Mouse (Mus musculus) common myeloid progenitor, adult 5-6 weeks (primary cell): ENCODE measurements around the gene Crebzf. TPM values are rescaled to one million over a fixed set of nuclear protein-coding genes. Genes with fewer than 3 reads are reported as not detected.
A peak's percentile ranks its signal among the peaks of the same experiment; 100 is the strongest.

ENCODE experiments used
- ATAC-seq: replicated peaks from 2 replicates; pipeline ENCODE4 v1.8.0; 2016; ENCODE audit warnings: low read depth, mild to moderate bottlenecking, moderate TSS enrichment, inconsistent platforms; ENCODE audit not compliant: poor library complexity, severe bottlenecking
- total RNA-seq: library from RNA; stranded (forward); fragments of 200-1000, 187-1606 nt; gene quantifications from 2 replicates; pipeline ENCODE4 v1.2.3, GENCODE M21; 2017

The Crebzf gene
- total RNA-seq, 1 experiment from 2014 or later = 94.8 TPM

- ATAC-seq = peak; percentile 94
Observed at GRCm38 (mm10) chr7:90475793-90476312, 33.3 kb downstream of the Crebzf start, which contains the start of gene Tmem126b. Tmem126b (minus strand) TSS chr7:90476001.

GRCm38 (mm10) chr7:90476313-90477245, 34.0 kb downstream of the Crebzf start, which contains the start of gene Dlg2:
Dlg2 (plus strand) TSS chr7:90476672.
- ATAC-seq = peak; percentile 7

GRCm38 (mm10) chr7:90482607-90483006, 40.1 kb downstream of the Crebzf start:
- no peak for ATAC-seq

Other genes with a start within 250 kb of the Crebzf start
- not detected in 2 replicates for gene Ccdc83, start 177.0 kb upstream of the Crebzf start, total RNA-seq
- gene Sytl2, start 140.5 kb upstream of the Crebzf start, total RNA-seq = 0.39 TPM in 1 of 2 replicates, not detected in the other
- 0.82 TPM in 1 of 2 replicates, not detected in the other for gene Ccdc89, start 16.2 kb upstream of the Crebzf start, total RNA-seq
- 23.3 and 25.1 TPM in 2 replicates for gene Tmem126a, start 14.5 kb downstream of the Crebzf start, total RNA-seq
- gene Tmem126b, start 33.3 kb downstream of the Crebzf start, total RNA-seq = 11.0 and 12.9 TPM in 2 replicates
- gene Dlg2, start 33.9 kb downstream of the Crebzf start, total RNA-seq = 1.6 and 3.9 TPM in 2 replicates